Mouse (Mus musculus): ENCODE measurements at regions not wholly inside any gene's neighbourhood (a gene's known extent, or its start where the extent isn't known, plus 50 kb on each side); places are given as distances from the start of the nearest gene placed in this dataset.

DNA sequence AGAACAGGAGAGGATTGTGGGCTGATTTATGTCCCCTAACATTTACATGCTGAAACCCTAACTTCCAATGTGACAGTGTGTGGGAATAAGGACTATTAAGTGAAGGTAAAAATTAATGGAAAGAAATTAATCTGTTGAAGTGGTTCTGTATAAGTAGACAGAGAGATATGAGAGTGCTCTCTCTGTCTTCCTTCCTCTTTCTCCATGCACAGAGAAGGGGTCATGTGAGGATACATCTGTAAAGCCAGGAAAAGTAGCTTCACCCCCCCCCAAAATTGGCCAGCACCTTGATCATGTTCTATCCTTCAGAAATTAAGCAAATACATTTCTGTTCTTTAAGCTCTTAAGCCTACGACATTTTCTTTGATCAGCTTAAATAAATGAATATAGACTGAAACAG, 268.6 kb upstream of the Ccdc54 start:
- DNase-seq (ENCODE audit: low spot score in 2 of 2) = no peak

DNA sequence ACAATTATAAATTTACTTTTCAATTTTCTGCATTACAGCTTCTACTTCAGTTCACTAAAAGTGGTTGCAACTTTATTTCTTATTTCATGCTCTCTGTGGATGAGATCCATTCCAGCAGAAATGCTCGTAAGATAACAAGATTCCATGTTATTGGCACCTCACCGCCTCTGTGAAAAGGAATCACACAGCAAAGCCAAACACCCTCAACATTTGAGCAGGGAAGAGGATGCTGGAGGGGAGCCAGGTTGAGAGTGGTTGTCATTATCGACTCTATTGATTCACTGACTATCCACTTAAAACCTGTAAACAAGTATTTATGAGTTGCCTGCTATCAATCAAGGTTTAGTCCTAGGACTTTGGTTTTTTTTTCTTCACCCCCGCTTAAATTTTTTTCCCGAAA, 261.1 kb upstream of the Ccdc54 start:
- DNase-seq (ENCODE audit: low spot score in 2 of 2) = no peak

- no peak for DNase-seq (ENCODE audit: low spot score in 2 of 2)
These were observed 256.7 kb upstream of the Ccdc54 start for GRCm38 (mm10) chr16:50847693-50848092.

GRCm38 (mm10) chr16:50846505-50846904, 255.6 kb upstream of the Ccdc54 start:
- no peak for DNase-seq (ENCODE audit: low spot score in 2 of 2)

DNA sequence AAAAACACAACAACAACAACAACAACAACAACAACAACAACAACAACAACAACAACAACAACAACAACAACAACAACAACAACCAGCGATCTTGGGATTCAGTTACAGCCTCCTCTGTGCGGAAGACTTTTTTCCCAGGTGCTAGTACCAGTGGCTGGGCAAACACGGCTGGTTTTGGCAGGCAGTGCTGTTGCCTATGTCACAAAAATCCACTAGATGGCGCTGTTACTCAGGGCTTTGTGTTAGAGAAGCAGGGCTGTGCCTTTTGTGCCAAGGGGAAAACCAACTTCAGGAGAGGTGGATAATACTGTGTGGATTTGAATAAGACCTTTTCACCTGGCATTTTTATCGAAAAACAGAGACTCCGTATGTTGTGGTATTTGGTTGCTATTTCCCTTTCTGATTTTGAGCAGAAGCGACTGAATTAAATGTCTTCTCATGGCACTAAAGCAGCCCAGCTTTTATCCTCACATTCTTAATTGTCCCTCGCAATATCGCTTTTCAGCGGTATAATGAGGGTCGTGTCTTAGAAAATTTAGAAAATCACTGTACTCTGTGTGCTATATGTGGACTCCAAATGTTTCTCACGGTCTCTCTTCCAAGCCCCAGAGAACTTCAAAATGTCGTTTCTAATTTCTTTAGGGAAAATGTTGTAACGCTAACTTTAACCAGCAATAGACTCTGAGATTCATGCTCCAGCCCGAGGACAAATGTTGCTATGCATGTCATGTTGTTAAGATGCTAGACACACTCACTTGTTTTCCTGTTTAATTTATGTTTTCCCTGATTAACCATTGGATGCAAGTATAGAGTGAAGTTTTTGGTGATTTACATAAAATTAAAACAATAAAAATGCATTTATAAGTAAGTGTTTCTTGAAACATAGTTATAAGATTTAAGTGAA, 251.0 kb upstream of the Ccdc54 start:
- peak in 1 of 2 experiments; percentile 64 for DNase-seq (ENCODE audit: low spot score in 2 of 2)

DNA sequence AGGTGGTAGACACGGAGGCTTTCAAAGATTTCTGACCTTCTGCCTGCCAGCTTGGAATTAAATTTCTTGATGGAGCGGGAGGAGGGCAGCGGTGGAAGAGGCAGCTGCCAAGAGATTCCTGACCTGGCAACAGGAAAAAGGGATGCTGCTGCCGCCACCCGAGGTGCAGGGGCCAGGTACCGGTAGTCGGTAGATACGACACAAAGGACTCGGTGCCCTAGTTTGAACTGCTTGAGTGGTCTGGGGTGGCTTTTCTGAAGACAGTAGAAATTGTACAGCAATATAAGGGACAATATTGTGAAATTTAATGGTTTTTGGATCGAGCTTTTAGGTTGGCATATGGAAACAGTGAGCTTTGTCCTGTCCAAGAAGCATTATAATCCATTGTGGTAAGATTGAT, 250.3 kb upstream of the Ccdc54 start:
- DNase-seq (ENCODE audit: low spot score in 2 of 2) = no peak

GRCm38 (mm10) chr16:50839665-50840064, 248.7 kb upstream of the Ccdc54 start:
- no peak for DNase-seq (ENCODE audit: low spot score in 2 of 2)

DNA sequence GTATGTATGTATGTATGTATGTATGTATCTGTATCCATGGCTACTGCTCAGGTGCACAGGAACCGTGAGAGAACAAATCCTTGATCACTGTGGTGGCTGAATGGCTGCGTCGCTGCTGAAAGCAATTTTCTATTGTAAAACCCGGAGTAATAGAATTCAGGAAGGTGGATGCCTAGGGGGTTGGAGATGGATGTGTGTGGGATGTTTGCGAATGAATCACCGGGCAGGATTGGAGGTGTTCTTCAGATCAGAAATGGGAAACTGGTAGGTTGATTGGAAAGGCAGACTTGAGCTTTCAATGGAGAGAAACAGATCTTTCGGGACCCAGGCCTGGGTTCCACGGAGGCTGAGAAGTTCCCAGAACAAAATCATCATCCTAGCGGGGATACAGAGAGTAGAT, 246.5 kb upstream of the Ccdc54 start:
- DNase-seq (ENCODE audit: low spot score in 2 of 2) = no peak

GRCm38 (mm10) chr16:50836457-50836856, 245.5 kb upstream of the Ccdc54 start:
- no peak for DNase-seq (ENCODE audit: low spot score in 2 of 2)

- DNase-seq (ENCODE audit: low spot score in 2 of 2) = no peak
These were observed 242.4 kb upstream of the Ccdc54 start for GRCm38 (mm10) chr16:50833357-50833756.

DNA sequence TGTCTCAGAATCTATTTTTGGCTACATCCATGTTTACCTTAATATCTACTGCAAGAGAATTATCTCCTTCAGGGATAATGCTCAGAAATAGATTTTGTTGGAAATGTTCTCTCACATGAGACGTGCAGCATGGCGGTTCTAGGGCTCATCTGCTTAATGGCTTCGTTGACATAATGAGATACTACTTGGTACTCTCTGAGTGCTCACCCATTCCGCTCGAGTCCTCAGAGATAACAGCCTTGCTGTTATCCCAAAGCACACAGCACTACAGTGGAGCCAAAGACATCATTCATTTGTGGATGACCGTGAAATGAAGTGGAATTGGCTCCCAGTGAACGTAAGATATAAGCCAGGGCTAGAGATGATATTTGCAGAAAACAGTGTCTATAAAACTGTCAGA, 231.4 kb upstream of the Ccdc54 start:
- DNase-seq (ENCODE audit: low spot score in 2 of 2) = no peak

GRCm38 (mm10) chr16:50814626-50815025, 223.7 kb upstream of the Ccdc54 start:
- DNase-seq (ENCODE audit: low spot score in 2 of 2) = no peak

DNA sequence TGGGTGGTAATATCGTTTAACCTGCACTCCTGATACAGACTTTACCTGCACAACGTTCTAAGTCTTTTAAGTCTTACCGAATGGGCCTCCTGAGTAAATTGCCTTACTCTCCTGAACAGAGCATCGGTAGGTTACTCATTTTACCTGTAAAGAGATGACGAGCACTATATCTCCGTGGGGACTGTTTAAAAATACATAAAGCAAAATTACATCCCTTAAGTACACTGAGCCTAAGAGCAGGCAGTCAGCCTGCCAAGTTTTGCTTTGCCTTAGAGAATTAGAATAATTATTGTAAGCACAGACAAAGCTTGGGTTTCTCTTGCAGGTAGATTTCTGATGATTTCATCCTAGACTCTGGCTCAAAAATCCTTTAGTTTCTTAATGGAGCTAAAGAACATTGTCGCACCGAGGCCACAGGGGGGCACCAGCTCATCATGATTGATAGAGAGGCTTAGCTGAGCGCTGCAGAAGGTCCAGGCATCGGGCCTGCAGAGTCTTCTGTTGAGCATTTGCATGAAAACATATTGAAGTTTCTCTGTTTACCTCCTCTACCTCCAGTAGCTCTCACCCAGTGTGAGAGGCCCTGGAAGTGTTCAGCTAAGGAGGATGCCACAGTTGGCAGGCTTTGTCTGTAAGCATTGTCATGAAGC, 208.3 kb upstream of the Ccdc54 start:
- DNase-seq (ENCODE audit: low spot score in 2 of 2) = peak in 1 of 2 experiments; percentile 72

DNA sequence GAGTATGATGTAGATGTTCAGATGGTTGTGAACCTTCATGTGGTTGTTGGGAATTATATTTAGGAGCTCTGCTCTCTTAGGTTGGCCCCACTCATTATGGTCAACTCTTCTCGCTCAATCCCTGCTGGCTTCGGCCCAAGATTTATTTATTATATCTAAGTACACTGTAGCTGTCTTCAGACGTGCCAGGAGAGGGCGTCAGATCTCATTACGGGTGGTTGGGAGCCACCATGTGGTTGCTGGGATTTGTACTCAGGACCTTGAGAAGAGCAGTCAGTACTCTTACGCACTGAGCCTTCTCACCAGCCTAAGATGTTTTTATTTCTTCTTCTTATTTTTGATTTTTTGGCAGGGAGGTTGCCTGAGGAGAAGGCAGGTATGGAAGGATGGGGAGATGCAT, 207.1 kb upstream of the Ccdc54 start:
- no peak for DNase-seq (ENCODE audit: low spot score in 2 of 2)

DNA sequence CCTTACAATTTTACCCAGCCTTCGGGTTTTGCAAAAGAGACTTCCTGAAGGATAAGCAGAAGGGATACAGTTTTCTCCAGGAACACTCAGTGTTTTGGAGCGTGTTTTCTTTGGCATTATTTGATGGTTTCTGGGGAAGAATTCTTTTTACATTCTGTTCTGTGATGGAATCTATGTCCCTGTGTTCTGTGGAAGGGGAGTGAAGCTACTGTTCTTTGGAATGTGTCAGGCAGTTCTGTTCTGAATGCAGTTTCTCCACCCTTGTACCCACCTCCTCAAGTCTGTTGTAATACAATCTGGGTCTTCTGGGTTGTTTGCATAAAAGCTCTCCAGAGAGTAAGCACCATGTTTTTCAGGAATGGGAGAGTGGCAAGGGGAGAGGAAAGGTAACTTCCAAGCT, 202.0 kb upstream of the Ccdc54 start:
- DNase-seq (ENCODE audit: low spot score in 2 of 2) = no peak

DNA sequence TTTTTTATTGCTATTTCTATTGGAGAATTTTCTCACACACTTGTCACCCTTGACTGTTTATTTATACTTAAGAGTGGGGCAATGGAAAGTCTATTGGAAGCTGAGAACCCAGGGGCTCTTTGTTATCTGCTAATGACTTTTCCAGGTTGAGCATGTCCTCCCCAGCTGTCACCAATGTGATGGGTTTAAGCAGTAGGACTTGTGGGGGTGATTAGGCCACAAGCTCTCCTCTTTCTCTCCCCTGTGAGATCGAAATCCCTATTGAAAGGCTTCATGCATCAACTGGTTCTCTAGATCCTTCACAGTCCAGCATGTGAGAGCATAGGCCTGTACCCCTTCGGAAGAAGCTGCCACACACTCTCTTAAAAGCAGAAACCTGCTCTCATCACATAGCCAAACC, 201.6 kb upstream of the Ccdc54 start:
- no peak for DNase-seq (ENCODE audit: low spot score in 2 of 2)

DNA sequence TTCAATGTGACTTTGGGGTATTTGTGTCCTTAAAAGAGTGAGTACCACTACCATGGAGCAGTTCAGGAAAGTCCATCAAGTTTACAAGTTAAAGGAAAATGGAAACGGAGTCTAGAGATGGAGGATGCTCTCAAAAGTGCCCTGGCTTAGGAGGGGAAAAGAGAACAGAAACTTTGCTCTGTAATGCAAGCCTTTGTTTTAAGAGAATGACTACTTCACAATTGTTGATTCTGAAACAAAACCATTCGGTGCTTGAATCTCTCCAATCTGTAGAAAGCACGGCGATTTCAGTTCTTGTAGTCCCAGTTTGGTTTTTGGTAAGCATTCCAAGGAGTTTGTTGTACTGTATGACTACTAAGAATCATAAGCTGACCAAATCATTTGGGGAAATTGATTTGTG, 197.7 kb upstream of the Ccdc54 start:
- no peak for DNase-seq (ENCODE audit: low spot score in 2 of 2)

- DNase-seq (ENCODE audit: low spot score in 2 of 2) = no peak
These were observed 195.2 kb upstream of the Ccdc54 start for GRCm38 (mm10) chr16:50786199-50786598.

GRCm38 (mm10) chr16:50785384-50785783, 194.4 kb upstream of the Ccdc54 start:
- DNase-seq (ENCODE audit: low spot score in 2 of 2) = no peak

GRCm38 (mm10) chr16:50784651-50785228, 193.8 kb upstream of the Ccdc54 start:
- DNase-seq (ENCODE audit: low spot score in 2 of 2) = no peak

DNA sequence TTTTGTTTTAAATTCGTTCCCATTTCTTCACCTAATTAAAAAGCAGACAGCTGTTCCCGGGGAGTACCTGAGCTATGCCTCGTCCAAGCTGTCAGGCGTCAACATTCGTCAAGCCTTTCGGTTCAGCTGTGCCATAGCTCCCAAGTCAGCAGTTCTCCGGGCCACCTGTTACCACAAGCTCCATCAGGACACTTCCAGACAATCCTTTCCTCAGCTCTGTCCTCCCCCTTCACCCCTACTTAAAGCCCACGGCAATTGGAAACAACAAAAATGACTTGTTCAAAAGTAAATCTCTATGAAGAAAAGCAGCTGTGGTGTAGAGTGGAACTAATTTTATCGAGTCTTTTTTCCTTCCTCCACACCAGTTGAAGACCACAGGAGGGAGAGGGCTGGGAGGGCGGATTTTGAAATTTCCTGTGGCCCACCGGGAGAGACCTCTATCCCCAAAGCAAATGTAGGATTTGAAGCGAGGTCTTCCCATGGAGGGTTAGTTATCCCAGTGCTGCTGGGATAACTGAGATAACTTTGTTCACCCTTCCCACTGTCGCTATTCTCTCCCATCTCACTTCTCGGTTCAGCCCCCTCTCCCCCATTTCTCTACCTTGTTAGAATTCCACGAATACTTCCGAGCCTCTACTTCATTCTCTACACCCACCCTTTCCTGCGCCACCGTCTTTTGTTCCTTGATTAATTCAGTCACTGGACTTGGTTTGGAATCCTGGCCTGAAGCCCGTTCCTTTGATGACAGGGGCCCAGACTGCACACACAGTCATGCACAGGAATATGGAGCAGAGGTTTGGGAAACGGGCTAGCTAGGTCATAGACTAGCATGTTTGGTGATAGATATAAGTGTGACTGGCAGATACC, 193.1 kb upstream of the Ccdc54 start:
- no peak for DNase-seq (ENCODE audit: low spot score in 2 of 2)
